Mouse (Mus musculus) effector memory CD4-positive, alpha-beta T cell, adult 5 months (primary cell): ENCODE data around the gene Rab31. TPM values are rescaled to one million over a fixed set of nuclear protein-coding genes. Genes with fewer than 3 reads are reported as not detected.

ENCODE experiments used
- polyA plus RNA-seq: library from polyadenylated mRNA; unstranded; fragments of 100-300 nt; shearing (Covaris generic); gene quantifications from one replicate; pipeline ENCODE4 v1.2.1, GENCODE M21; 2017

The Rab31 gene
- polyA plus RNA-seq: 1.2 TPM

DNA sequence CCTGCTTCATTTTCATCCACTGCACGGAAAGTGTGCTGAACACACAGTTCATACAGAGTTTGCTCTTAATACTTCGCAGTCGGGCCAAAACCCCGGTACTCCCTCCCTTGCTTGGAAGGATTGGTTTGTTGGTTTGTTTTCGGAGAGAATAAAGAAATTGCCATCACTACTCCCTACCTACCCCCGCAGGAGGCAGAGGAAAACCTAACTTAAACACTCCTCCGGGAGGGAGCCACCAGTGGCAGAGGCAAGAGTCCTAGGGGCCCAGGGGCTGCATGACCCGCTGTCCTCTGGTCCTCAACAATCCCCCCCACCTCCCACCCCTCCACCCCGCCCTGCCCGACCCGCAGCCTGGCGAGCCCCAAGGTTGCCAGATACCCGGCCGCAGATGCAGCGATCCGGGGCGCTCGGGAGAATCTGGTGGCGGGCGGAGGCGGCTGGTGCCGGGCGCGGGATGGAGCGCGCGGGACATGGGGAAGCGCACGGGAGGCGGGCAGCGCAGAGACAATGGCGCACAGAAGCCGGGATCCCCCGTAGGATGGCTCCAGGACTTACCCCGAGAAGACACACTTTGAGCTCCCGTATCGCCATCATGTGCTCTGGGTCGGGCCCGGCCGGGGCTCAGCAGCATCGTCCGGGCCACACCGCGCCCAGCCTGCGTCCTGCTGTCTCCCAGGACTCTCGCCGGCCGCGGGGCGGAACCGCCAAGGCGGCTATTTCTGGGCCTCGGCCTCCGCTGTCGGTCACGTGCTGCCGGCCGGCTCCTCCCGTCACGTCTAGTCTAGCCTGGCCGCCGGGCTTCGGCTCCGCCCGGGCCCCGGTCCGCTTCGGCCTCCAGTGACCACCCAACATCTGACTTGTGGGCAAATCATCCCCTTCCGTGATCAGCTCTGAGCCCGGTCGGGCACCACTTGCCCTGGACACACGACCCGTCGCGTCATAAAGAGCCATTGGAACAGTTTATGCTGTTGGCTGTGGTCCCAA lies at the start of gene Rab31:
Rab31 (minus strand) TSS at position 802 of the 984 bp plus-strand sequence.

GRCm38 (mm10) chr17:65782551-65783141 lies 10.1 kb upstream of the Rab31 start, which contains the start of gene Ppp4r1:
TSS of gene Ppp4r1 (plus strand) at chr17:65782573.

DNA sequence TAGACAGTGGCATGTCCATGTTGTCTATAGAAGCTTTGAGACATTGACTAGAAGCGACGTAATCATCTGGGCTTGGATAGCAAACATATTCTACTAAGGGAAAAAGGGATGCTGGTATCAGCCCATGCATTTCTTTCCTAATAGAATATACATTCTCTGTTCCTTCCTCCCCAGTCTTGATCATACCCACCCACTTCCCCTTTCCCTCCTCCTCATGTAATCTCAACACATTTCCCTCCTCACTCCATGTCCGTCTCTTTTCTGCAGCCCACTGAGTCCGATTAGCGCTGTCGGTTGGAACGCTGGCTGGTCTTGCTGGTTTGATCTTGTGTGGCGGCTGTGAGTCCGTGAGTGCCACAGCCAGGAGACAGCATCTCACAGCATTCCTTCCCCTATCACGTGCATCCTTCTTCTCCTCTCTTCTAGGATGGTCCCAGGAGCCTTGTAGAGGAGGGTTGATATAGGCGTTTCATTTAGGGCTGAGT lies 130.8 kb downstream of the Rab31 start, which contains the start of gene Txndc2:
Txndc2 (minus strand) TSS at position 435 of the 485 bp plus-strand sequence.

DNA sequence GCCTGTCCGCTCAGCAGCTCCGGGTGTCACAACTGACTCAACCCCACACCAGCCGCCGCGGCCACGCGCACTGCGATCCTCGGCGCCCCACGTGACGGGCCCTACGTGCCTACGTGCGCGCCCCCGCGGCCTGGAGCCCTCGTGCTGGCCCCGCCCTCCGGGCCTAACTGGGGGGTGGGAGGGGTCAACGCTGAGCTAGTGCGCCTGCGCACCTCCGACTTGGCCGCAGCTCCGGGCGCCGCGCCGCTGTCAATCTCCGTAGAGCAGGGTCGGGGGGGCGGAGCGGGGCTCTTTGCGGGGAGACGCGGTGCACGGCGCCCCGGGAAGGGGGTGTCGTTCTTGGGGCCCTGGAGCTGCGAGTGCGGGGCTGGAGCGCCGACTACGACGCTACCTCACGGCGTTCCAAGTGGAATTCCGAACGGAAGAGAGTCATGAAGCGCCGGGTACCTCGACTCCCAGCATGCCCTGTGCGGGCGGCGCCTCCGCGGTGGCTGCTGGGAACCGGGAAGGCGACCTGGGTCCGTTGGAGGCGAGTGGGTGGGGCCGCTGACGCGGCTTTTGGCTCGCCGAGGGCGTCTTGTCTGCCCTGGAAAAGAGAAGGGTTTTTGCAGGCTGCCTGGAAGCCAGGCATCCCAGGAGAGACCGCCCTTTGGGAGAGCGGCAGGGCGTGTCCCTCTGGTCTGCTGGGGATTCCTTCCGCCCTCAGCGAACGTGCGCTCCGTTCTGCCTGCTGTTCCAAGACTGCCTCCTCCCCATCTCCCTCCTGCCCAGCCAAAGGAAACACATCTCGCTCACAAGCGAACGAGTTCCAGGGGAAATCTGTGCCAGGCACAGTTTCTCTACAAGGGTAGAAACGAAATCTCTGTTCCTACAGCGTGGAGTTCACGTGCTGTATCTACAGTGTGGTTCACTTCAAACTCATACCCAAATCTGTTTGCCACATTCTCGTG lies 158.8 kb downstream of the Rab31 start, which contains the start of gene Vapa:
Vapa (minus strand) TSS at position 93 of the 950 bp plus-strand sequence.

Other genes with a start within 250 kb of the Rab31 start
- not detected for gene Tmem232, start 232.0 kb downstream of the Rab31 start, polyA plus RNA-seq
- 193 TPM for gene Vapa, start 159.2 kb downstream of the Rab31 start, polyA plus RNA-seq
- gene Txndc2, start 130.6 kb downstream of the Rab31 start, polyA plus RNA-seq: not detected
- 39.3 TPM for gene Ppp4r1, start 9.8 kb upstream of the Rab31 start, polyA plus RNA-seq
- gene Ralbp1, start 113.0 kb upstream of the Rab31 start, polyA plus RNA-seq: 72.7 TPM
- gene Twsg1, start 178.5 kb upstream of the Rab31 start, polyA plus RNA-seq: 33.1 TPM